11 mouse cellular contexts compared by ENCODE assay signal in genomic region chr17:30368559-30368958, GRCm38 (mm10).
DNase-seq lines count a peak whose midpoint lies in the region; ATAC-seq lines count a peak whose summit lies in the region.
"Had no signal": no experiment of that assay in that cellular context is flagged by ENCODE, and none has a peak within 500 bp of the region (broad histone marks: within the 10 kb centered on the region; RNA-seq: fewer than 3 reads in every experiment).

No protein-coding gene starts in this region.

- H3K4me3 ChIP-seq in hindbrain, embryonic 13.5 days, result no peak overlapping the region
- H3K4me3 ChIP-seq: heart, embryonic 10.5 days had no signal

- 33% methylated on average over 2 of the region's 2 CpGs for WGBS in hindbrain, embryonic 13.5 days

- no peaks in the 10 kb centered on the region for H3K27me3 ChIP-seq in hindbrain, embryonic 13.5 days

- DNase-seq in lung, postnatal 14 days, result peak; percentile 26
- DNase-seq in lung, postnatal 4 days, result no peak
- peak; percentile 16 for DNase-seq in embryo, embryonic 9.5 days (ENCODE audit: extremely low spot score)
- DNase-seq in retina, postnatal 1 day, result peak; percentile 48
- DNase-seq in thymus, adult 18-20 months, result no peak
- no peak for DNase-seq in testis, postnatal 10 days (ENCODE audit: low spot score)
- DNase-seq: kidney, postnatal 14 days had no signal

- H3K9ac ChIP-seq in hindbrain, embryonic 13.5 days, result 0 out of 2 replicates have a peak overlapping the region, but pooled peaks have one; percentile 6

- no peak for ATAC-seq in hindbrain, embryonic 13.5 days (ENCODE audit: low FRiP score)
- ATAC-seq: inflammation-experienced regulatory T-cells, adult 6 months had no signal

- H3K27ac ChIP-seq in hindbrain, embryonic 13.5 days, result peak overlapping the region; percentile 76
- H3K27ac ChIP-seq: heart, embryonic 10.5 days had no signal

- no peaks in the 10 kb centered on the region for H3K9me3 ChIP-seq in hindbrain, embryonic 13.5 days
- H3K9me3 ChIP-seq: heart, embryonic 10.5 days had no signal

- H3K4me2 ChIP-seq in hindbrain, embryonic 13.5 days, result no peak overlapping the region
- H3K4me2 ChIP-seq: liver, embryonic 11.5 days had no signal

- no peaks in the 10 kb centered on the region for H3K36me3 ChIP-seq in hindbrain, embryonic 13.5 days
- H3K36me3 ChIP-seq: heart, embryonic 10.5 days had no signal

- peaks cover 41% of the 10 kb centered on the region for H3K4me1 ChIP-seq in hindbrain, embryonic 13.5 days (replicated peaks)

Comparison
In these comparisons a context has a peak if more than half of its experiments do, and no peak if none do; other contexts are left out.
1. DNase-seq: peak in lung, postnatal 14 days (single experiment), embryo, embryonic 9.5 days (single experiment) and retina, postnatal 1 day (single experiment); none in lung, postnatal 4 days (0 of 2), thymus, adult 18-20 months (0 of 2) and testis, postnatal 10 days (single experiment).